Mouse (Mus musculus): ENCODE measurements at regions not wholly inside any gene's neighbourhood (a gene's known extent, or its start where the extent isn't known, plus 50 kb on each side); places are given as distances from the start of the nearest gene placed in this dataset.

GRCm38 (mm10) chr3:37860715-37861461, 136.6 kb upstream of the Gm5148 start:
- TF ChIP-seq CTCF (IDR thresholded peaks at IDR 0.05; ENCODE audit: insufficient read depth, low read length): no peak
- no peak for TF ChIP-seq POLR2A (IDR thresholded peaks at IDR 0.05; ENCODE audit: borderline replicate concordance, extremely low read depth, low read depth, low read length)

Measured in lung, adult 2 months (tissue).